Mouse (Mus musculus): ENCODE measurements around the gene Fosl1. TPM values are rescaled to one million over a fixed set of nuclear protein-coding genes. Genes with fewer than 3 reads are reported as not detected.
"Not testable (repeated sequence)": the region's sequence is repeated elsewhere in the genome, so short reads cannot be mapped to it uniquely, and the experiment has no call there.

The Fosl1 gene
- polyA plus RNA-seq, 1 experiment: 0.36 TPM

GRCm38 (mm10) chr19:5486286-5486685 is 38.9 kb downstream of the Fosl1 start:
- peaks cover 5% of the 10 kb centered on the region; the same call in 1 of the 2 replicates for H3K4me1 ChIP-seq (ENCODE audit: control insufficient read depth, insufficient read depth, low read length)
- peak; percentile 41 for DNase-seq
- no peak for TF ChIP-seq CTCF (IDR thresholded peaks at IDR 0.05; ENCODE audit: insufficient read depth, low read length)
- TF ChIP-seq POLR2A (IDR thresholded peaks at IDR 0.05; ENCODE audit: borderline replicate concordance, extremely low read depth, low read depth, low read length): no peak
- H3K4me3 ChIP-seq (replicated peaks; ENCODE audit: extremely low read depth, low read depth, low read length): no peak overlapping the region
- 66% methylated on average over 8 of the region's 8 CpGs for WGBS

- Histone ChIP-seq H3K4me3 (replicated peaks; ENCODE audit: extremely low read depth, low read depth, low read length) (no peak overlapping the region), H3K4me1 (ENCODE audit: control insufficient read depth, insufficient read depth, low read length) (peaks cover 5% of the 10 kb centered on the region; the same call in 1 of the 2 replicates)
- no peak for DNase-seq
- 61% methylated on average over 4 of the region's 4 CpGs for WGBS
- TF ChIP-seq CTCF (IDR thresholded peaks at IDR 0.05; ENCODE audit: insufficient read depth, low read length) (no peak), POLR2A (IDR thresholded peaks at IDR 0.05; ENCODE audit: borderline replicate concordance, extremely low read depth, low read depth, low read length) (no peak)
Measured at GRCm38 (mm10) chr19:5486771-5487170, 39.4 kb downstream of the Fosl1 start.

- peak; percentile 85 for TF ChIP-seq POLR2A (IDR thresholded peaks at IDR 0.05; ENCODE audit: borderline replicate concordance, extremely low read depth, low read depth, low read length)
- peak; percentile 68 for TF ChIP-seq CTCF (IDR thresholded peaks at IDR 0.05; ENCODE audit: insufficient read depth, low read length)
- Histone ChIP-seq H3K4me1 (ENCODE audit: control insufficient read depth, insufficient read depth, low read length) (peaks cover 5% of the 10 kb centered on the region; the same call in 1 of the 2 replicates), H3K4me3 (replicated peaks; ENCODE audit: extremely low read depth, low read depth, low read length) (peak within 1 kb of the TSS; percentile 81)
- peak; percentile 98 for DNase-seq
- under 1% methylated on average over 39 of the region's 39 CpGs for WGBS
Measured at GRCm38 (mm10) chr19:5487768-5488550, 40.6 kb downstream of the Fosl1 start, which contains the start of gene Mus81. Gene Mus81 (minus strand): TSS chr19:5488402.

DNA sequence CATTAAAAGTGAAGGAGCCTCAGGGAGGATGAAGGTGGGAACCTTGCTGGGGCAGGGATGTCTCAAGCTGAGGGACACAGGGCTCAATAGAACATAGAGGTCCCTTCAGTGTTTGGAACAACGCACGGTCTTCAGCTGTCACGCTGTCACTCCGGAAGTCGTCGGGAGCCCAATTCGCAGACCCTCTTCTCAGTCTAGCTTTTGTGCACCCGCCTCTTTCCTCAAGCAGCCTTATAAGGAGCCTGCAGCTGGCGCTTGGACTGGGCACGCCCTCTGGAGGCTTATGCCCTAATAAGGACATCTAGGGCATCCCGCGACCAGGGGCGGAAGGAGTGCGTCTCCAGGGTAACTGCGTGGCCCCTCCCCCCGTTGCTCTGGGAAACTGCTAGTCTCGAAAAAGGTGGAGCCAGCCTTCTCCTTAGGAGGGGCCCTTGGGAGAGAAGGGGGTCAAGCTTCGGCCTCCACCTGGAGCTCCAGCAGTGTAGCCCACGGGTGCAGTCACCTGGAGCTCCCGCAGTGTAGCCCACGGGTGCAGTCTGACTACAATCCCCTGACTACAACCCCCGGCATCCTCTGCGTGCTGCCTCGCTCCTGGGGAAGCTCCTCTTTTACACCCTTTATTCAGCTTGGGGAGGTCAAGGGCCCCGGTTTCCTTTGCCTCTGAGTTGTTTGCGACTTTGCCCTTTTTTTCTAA is 41.7 kb downstream of the Fosl1 start:
- TF ChIP-seq CTCF (IDR thresholded peaks at IDR 0.05; ENCODE audit: insufficient read depth, low read length) (no peak), POLR2A (IDR thresholded peaks at IDR 0.05; ENCODE audit: borderline replicate concordance, extremely low read depth, low read depth, low read length) (peak; percentile 92)
- peak; percentile 97 for DNase-seq
- Histone ChIP-seq H3K4me1 (ENCODE audit: control insufficient read depth, insufficient read depth, low read length) (peaks cover 6% of the 10 kb centered on the region; the same call in 1 of the 2 replicates), H3K4me3 (replicated peaks; ENCODE audit: extremely low read depth, low read depth, low read length) (peak overlapping the region; percentile 81)
- WGBS: under 1% methylated on average over 26 of the region's 26 CpGs

DNA sequence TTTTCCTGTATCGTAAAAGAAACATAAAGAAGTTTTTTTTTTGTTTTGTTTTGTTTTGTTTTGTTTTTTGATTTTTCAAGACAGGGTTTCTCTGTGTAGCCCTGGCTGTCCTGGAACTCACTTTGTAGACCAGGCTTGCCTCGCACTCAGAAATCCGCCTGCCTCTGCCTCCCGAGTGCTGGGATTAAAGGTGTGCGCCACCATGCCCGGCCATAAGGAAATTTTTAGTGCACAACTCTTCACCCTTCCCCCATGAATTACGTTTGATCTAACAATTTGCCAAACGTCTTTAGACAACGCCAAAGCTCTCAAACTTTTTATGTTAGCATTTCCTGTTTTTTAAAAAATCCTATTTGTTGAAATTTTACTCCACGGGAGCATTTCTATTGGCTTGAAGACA is 42.4 kb downstream of the Fosl1 start:
- DNase-seq; H3K4me1 ChIP-seq (ENCODE audit: control insufficient read depth, insufficient read depth, low read length); H3K4me3 ChIP-seq (replicated peaks; ENCODE audit: extremely low read depth, low read depth, low read length): not testable (repeated sequence)
- 27% methylated on average over 10 of the region's 10 CpGs for WGBS

DNA sequence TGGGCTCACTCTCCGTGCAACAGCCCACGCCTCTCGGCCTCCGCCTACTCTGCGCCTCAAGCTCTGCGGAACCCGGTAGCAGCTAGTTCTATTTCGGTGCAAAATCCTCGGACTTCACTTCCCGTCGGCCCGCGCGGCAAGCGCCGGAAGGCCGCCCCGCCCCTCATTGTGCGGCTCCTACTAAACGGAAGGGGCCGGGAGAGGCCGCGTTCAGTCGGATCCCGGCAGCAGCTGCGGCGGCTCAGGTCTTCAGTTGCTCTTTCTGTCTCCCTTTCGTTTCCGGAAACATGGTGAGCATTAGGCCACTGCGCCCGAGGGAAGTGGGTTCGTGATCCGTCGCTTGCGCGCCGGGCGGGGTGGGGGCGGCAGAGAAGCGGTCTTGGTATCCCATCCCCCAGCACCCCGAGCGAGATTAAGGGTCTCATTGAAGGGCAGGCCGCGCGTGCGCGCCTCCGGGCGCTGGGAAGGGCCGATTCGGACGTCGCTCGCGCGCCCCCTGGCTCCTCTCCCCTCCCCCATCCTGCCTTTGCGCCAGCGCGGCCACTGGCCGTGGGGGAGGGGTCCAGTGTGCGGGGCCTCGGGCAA is 43.1 kb downstream of the Fosl1 start, which contains the start of gene Cfl1:
TSS of gene Cfl1 (plus strand) at position 143 of the 585 bp plus-strand sequence.
- under 1% methylated on average over 62 of the region's 62 CpGs for WGBS
- peak within 1 kb of the TSS; percentile 93 for H3K4me3 ChIP-seq (replicated peaks; ENCODE audit: extremely low read depth, low read depth, low read length)
- peak; percentile 92 for DNase-seq
- TF ChIP-seq CTCF (IDR thresholded peaks at IDR 0.05; ENCODE audit: insufficient read depth, low read length) (no peak), POLR2A (IDR thresholded peaks at IDR 0.05; ENCODE audit: borderline replicate concordance, extremely low read depth, low read depth, low read length) (peak; percentile 96)
- peaks cover 7% of the 10 kb centered on the region; the same call in 1 of the 2 replicates for H3K4me1 ChIP-seq (ENCODE audit: control insufficient read depth, insufficient read depth, low read length)

GRCm38 (mm10) chr19:5490898-5491708 is 43.8 kb downstream of the Fosl1 start:
- peak; percentile 91 for DNase-seq
- Histone ChIP-seq H3K4me3 (replicated peaks; ENCODE audit: extremely low read depth, low read depth, low read length) (peak overlapping the region; percentile 93), H3K4me1 (ENCODE audit: control insufficient read depth, insufficient read depth, low read length) (peaks cover 7% of the 10 kb centered on the region; the same call in 1 of the 2 replicates)
- TF ChIP-seq POLR2A (IDR thresholded peaks at IDR 0.05; ENCODE audit: borderline replicate concordance, extremely low read depth, low read depth, low read length): peak; percentile 91; the same call in 1 of the 2 replicates
- TF ChIP-seq CTCF (IDR thresholded peaks at IDR 0.05; ENCODE audit: insufficient read depth, low read length): no peak
- WGBS: under 1% methylated on average over 58 of the region's 59 CpGs

DNA sequence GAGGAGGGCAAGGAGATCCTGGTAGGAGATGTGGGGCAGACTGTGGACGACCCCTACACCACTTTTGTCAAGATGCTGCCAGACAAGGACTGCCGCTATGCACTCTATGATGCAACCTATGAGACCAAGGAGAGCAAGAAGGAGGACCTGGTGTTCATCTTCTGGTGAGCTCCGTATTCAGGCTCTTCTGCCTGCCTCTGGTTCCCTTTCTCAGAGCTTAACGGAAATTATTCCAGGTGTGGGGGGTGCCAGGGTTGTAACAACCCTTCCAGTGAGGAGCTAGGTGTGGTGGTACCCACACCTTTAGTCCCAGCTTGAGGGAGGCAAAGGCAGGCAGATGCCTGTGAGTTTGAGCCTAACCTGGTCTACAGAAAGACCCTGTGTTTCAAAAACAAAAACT is 45.3 kb downstream of the Fosl1 start:
- 0 out of 2 replicates have a peak, but pooled peaks cover 4% of the 10 kb centered on the region for H3K4me1 ChIP-seq (ENCODE audit: control insufficient read depth, insufficient read depth, low read length)
- TF ChIP-seq POLR2A (IDR thresholded peaks at IDR 0.05; ENCODE audit: borderline replicate concordance, extremely low read depth, low read depth, low read length) (no peak), CTCF (IDR thresholded peaks at IDR 0.05; ENCODE audit: insufficient read depth, low read length) (no peak)
- H3K4me3 ChIP-seq (replicated peaks; ENCODE audit: extremely low read depth, low read depth, low read length): no peak overlapping the region
- WGBS: 65% methylated on average over 4 of the region's 4 CpGs
- no peak for DNase-seq

DNA sequence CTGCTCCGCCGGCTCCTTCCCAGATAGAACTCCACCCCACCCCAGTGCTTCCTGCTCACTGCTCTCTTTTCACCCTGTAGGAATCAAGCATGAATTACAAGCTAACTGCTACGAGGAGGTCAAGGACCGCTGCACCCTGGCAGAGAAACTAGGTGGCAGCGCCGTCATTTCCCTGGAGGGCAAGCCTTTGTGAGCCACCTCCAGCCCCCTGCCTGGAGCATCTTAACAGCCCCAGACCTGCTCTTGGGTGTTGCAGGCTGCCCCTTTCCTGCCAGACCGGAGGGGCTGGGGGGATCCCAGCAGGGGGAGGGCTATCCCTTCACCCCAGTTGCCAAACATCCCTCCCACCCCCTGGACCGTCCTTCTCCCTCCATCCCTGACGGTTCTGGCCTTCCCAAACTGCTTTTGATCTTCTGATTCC is 46.0 kb downstream of the Fosl1 start:
- 53% methylated on average over 9 of the region's 9 CpGs for WGBS
- DNase-seq; H3K4me1 ChIP-seq (ENCODE audit: control insufficient read depth, insufficient read depth, low read length); H3K4me3 ChIP-seq (replicated peaks; ENCODE audit: extremely low read depth, low read depth, low read length): not testable (repeated sequence)

Measured in lung, adult 2 months (tissue).